Mouse (Mus musculus): ENCODE data around the gene Oasl2.

- TF ChIP-seq FLI1 (IDR thresholded peaks at IDR 0.05; ENCODE audit: low read length), result no peak
- no peak for TF ChIP-seq GATA1 (IDR thresholded peaks at IDR 0.05; ENCODE audit: borderline replicate concordance, low read length)
These were observed 19.2 kb upstream of the Oasl2 start for GRCm38 (mm10) chr5:114877487-114877886.
